ENCODE assay signal across 21 mouse cellular contexts in the genomic region with DNA sequence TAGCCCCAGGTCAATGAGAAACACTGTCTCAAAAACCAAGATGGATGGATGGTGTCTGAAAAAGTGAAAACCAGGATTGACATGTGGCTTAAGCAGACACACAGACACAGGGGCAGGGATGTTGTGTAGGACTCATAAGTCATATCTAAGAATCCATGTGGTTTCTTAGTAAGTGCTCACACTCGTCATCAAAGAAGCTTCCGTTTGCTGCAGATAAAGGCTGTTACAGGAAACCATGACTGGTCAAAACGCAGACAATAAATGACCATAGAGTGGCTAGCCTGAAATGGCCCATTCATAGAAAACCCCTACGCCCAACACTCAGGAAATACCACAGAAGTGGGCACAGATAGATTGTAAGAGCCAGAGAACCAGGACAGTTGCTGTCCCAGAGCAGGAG.
"Had no signal": no experiment of that assay in that cellular context is flagged by ENCODE, and none has a peak within 500 bp of the region (broad histone marks: within the 10 kb centered on the region; RNA-seq: fewer than 3 reads in every experiment).

No protein-coding gene starts in this region.

- H3K27me3 ChIP-seq: kidney, embryonic 15.5 days; limb, embryonic 12.5 days; limb, embryonic 15.5 days; lung, embryonic 15.5 days; midbrain, embryonic 13.5 days; neural tube, embryonic 12.5 days; neural tube, embryonic 15.5 days; stomach, embryonic 15.5 days had no signal

- H3K9ac ChIP-seq: kidney, embryonic 15.5 days; limb, embryonic 12.5 days; limb, embryonic 15.5 days; liver, embryonic 14.5 days; lung, embryonic 15.5 days; midbrain, embryonic 13.5 days; neural tube, embryonic 12.5 days; neural tube, embryonic 15.5 days; stomach, embryonic 15.5 days had no signal

- ATAC-seq: midbrain, embryonic 13.5 days had no signal

- H3K4me2 ChIP-seq: kidney, embryonic 15.5 days; limb, embryonic 12.5 days; limb, embryonic 15.5 days; lung, embryonic 15.5 days; midbrain, embryonic 13.5 days; neural tube, embryonic 12.5 days; neural tube, embryonic 15.5 days; stomach, embryonic 15.5 days had no signal

- H3K27ac ChIP-seq: kidney, embryonic 15.5 days; limb, embryonic 12.5 days; limb, embryonic 15.5 days; liver, embryonic 14.5 days; lung, embryonic 15.5 days; midbrain, embryonic 13.5 days; neural tube, embryonic 12.5 days; neural tube, embryonic 15.5 days; stomach, embryonic 15.5 days had no signal

- H3K9me3 ChIP-seq: kidney, embryonic 15.5 days; limb, embryonic 15.5 days; lung, embryonic 15.5 days; midbrain, embryonic 13.5 days; stomach, embryonic 15.5 days had no signal

- H3K4me1 ChIP-seq: kidney, embryonic 15.5 days; limb, embryonic 12.5 days; limb, embryonic 15.5 days; lung, embryonic 15.5 days; midbrain, embryonic 13.5 days; neural tube, embryonic 12.5 days; neural tube, embryonic 15.5 days; stomach, embryonic 15.5 days had no signal

- DNase-seq: kidney, adult 11 months; kidney, adult 8-10 months; kidney, postnatal 10 days; kidney, postnatal 36 days; left cerebral cortex, postnatal 4 days; lung, adult 18-20 months; lung, postnatal 10 days; lung, postnatal 36 days; retina, postnatal 1 day; right cerebral cortex, postnatal 25 days; spleen, adult 18-20 months; thymus, postnatal 36 days had no signal

- H3K4me3 ChIP-seq: kidney, embryonic 15.5 days; limb, embryonic 12.5 days; limb, embryonic 15.5 days; lung, embryonic 15.5 days; midbrain, embryonic 13.5 days; neural tube, embryonic 12.5 days; neural tube, embryonic 15.5 days; stomach, embryonic 15.5 days had no signal

- H3K36me3 ChIP-seq: kidney, embryonic 15.5 days; limb, embryonic 12.5 days; limb, embryonic 15.5 days; lung, embryonic 15.5 days; midbrain, embryonic 13.5 days; neural tube, embryonic 12.5 days; neural tube, embryonic 15.5 days; stomach, embryonic 15.5 days had no signal
